Mouse (Mus musculus) intestine, embryonic 16.5 days (tissue): ENCODE results near the gene Plcd1. TPM values are rescaled to one million over a fixed set of nuclear protein-coding genes. Genes with fewer than 3 reads are reported as not detected.
A peak's percentile ranks its signal among the peaks of the same experiment; 100 is the strongest.

Experiments
- ATAC-seq: fragments of 200-750 bp; cut with Nextera tagmentation; 2 replicates; pipeline ENCODE4 v1.8.0; 2017; ENCODE audit warnings: moderate TSS enrichment, moderate library complexity
- H3K27ac ChIP-seq: fragments of 300-500 bp; sonication (generic); 2 replicates; pipeline ENCODE4 v1.5.1; 2014; ENCODE audit warnings: mild to moderate bottlenecking, low read length
- H3K27me3 ChIP-seq: fragments of 300-500 bp; sonication (generic); replicated peaks from 2 replicates; pipeline ENCODE4 v1.6.1; 2014; ENCODE audit warnings: low read length, control low read depth, mixed read lengths; ENCODE audit not compliant: control insufficient read depth, insufficient read depth
- H3K36me3 ChIP-seq: fragments of 300-500 bp; sonication (generic); 2 replicates; pipeline ENCODE4 v1.6.1; 2014; ENCODE audit warnings: low read length, control low read depth; ENCODE audit not compliant: control insufficient read depth, insufficient read depth
- H3K4me1 ChIP-seq: fragments of 300-500 bp; sonication (generic); 2 replicates; pipeline ENCODE4 v1.6.1; 2014; ENCODE audit warnings: low read length, control low read depth, mixed read lengths; ENCODE audit not compliant: control insufficient read depth, insufficient read depth
- H3K4me2 ChIP-seq: fragments of 300-500 bp; sonication (generic); 2 replicates; pipeline ENCODE4 v1.6.1; 2014; ENCODE audit warnings: low read depth, low read length, control low read depth
- H3K4me3 ChIP-seq: fragments of 300-500 bp; sonication (generic); 2 replicates; pipeline ENCODE4 v1.5.1; 2014; ENCODE audit warnings: mild to moderate bottlenecking, low read length
- H3K9ac ChIP-seq: fragments of 300-500 bp; sonication (generic); 2 replicates; pipeline ENCODE4 v1.6.1; 2014; ENCODE audit warnings: low read depth, low read length
- H3K9me3 ChIP-seq: fragments of 300-500 bp; sonication (generic); 2 replicates; pipeline ENCODE4 v1.6.1; 2016; ENCODE audit warnings: low read length, control low read depth; ENCODE audit not compliant: control insufficient read depth
- WGBS: fragments of 180-500 bp; shearing (Covaris S2); extraction: QIAGEN DNeasy Blood & Tissue Kit; methylation state at CpG from one replicate; pipeline ENCODE4 v1.1.7; 2014; 5-methylcytosine and 5-hydroxymethylcytosine counted together
- polyA plus RNA-seq: library from polyadenylated mRNA; unstranded; fragments of >200 nt; fragmentation: Nextera tagmentation; extraction: Ambion mirVana; gene quantifications from 2 replicates; pipeline ENCODE4 v1.2.1, GENCODE M21; 2015

Gene Plcd1
- polyA plus RNA-seq, 1 experiment from 2014 or later: 17.3 TPM

GRCm38 (mm10) chr9:119031772-119032171 lies 61.5 kb downstream of the Plcd1 start:
- peak overlapping the region; percentile 19; the same call in 1 of the 2 replicates for H3K27ac ChIP-seq
- no peaks in the 10 kb centered on the region for H3K27me3 ChIP-seq
- ATAC-seq: no peak
- no peak overlapping the region for H3K4me3 ChIP-seq
- no peaks in the 10 kb centered on the region for H3K4me1 ChIP-seq
- peaks cover 4% of the 10 kb centered on the region for H3K36me3 ChIP-seq
- H3K9me3 ChIP-seq: no peaks in the 10 kb centered on the region
- H3K9ac ChIP-seq: no peak overlapping the region
- WGBS: 75% methylated on average over 14 of the region's 14 CpGs
- no peak overlapping the region for H3K4me2 ChIP-seq

GRCm38 (mm10) chr9:119031038-119031437 lies 62.3 kb downstream of the Plcd1 start:
- no peak for ATAC-seq
- no peaks in the 10 kb centered on the region for H3K4me1 ChIP-seq
- no peak overlapping the region for H3K4me3 ChIP-seq
- H3K4me2 ChIP-seq: no peak overlapping the region
- H3K9me3 ChIP-seq: no peaks in the 10 kb centered on the region
- H3K9ac ChIP-seq: no peak overlapping the region
- 84% methylated on average over 4 of the region's 4 CpGs for WGBS
- H3K27ac ChIP-seq: no peak overlapping the region
- peaks cover 4% of the 10 kb centered on the region for H3K36me3 ChIP-seq
- H3K27me3 ChIP-seq: no peaks in the 10 kb centered on the region

GRCm38 (mm10) chr9:119029568-119029967 lies 63.7 kb downstream of the Plcd1 start:
- Histone ChIP-seq H3K4me1 (peaks cover under 1% of the 10 kb centered on the region), H3K36me3 (peaks cover 4% of the 10 kb centered on the region)
- peak; percentile 54; the same call in 1 of the 2 replicates for ATAC-seq

GRCm38 (mm10) chr9:119028226-119029195 lies 64.8 kb downstream of the Plcd1 start:
- no peak overlapping the region for H3K9ac ChIP-seq
- WGBS: 95% methylated on average over 27 of the region's 27 CpGs
- no peak overlapping the region for H3K4me2 ChIP-seq
- ATAC-seq: no peak
- peaks cover 2% of the 10 kb centered on the region for H3K4me1 ChIP-seq
- H3K36me3 ChIP-seq: no peaks in the 10 kb centered on the region; the same call in 1 of the 2 replicates
- H3K9me3 ChIP-seq: no peaks in the 10 kb centered on the region
- no peak overlapping the region for H3K27ac ChIP-seq
- no peaks in the 10 kb centered on the region for H3K27me3 ChIP-seq
- H3K4me3 ChIP-seq: no peak overlapping the region

More at GRCm38 (mm10) chr9:119029568-119029967, 63.7 kb downstream of the Plcd1 start:
- Histone ChIP-seq H3K9me3 (no peaks in the 10 kb centered on the region), H3K9ac (no peak overlapping the region), H3K4me2 (no peak overlapping the region), H3K27me3 (no peaks in the 10 kb centered on the region), H3K27ac (no peak overlapping the region), H3K4me3 (no peak overlapping the region)
- 58% methylated on average over 7 of the region's 7 CpGs for WGBS

GRCm38 (mm10) chr9:119027337-119027736 lies 66.0 kb downstream of the Plcd1 start:
- H3K27me3 ChIP-seq: no peaks in the 10 kb centered on the region
- no peaks in the 10 kb centered on the region; the same call in 1 of the 2 replicates for H3K36me3 ChIP-seq
- no peak overlapping the region for H3K4me3 ChIP-seq
- WGBS: 91% methylated on average over 7 of the region's 7 CpGs
- no peaks in the 10 kb centered on the region for H3K9me3 ChIP-seq
- H3K27ac ChIP-seq: no peak overlapping the region
- H3K4me1 ChIP-seq: peaks cover 2% of the 10 kb centered on the region
- ATAC-seq: no peak
- no peak overlapping the region for H3K9ac ChIP-seq
- no peak overlapping the region for H3K4me2 ChIP-seq

GRCm38 (mm10) chr9:119025832-119026331 lies 67.4 kb downstream of the Plcd1 start:
- H3K27me3 ChIP-seq: no peaks in the 10 kb centered on the region
- H3K9ac ChIP-seq: no peak overlapping the region
- peaks cover 2% of the 10 kb centered on the region for H3K4me1 ChIP-seq
- no peaks in the 10 kb centered on the region; the same call in 1 of the 2 replicates for H3K36me3 ChIP-seq
- no peak overlapping the region for H3K4me2 ChIP-seq
- H3K27ac ChIP-seq: no peak overlapping the region
- WGBS: 89% methylated on average over 7 of the region's 7 CpGs
- no peaks in the 10 kb centered on the region for H3K9me3 ChIP-seq
- peak; percentile 32; the same call in 1 of the 2 replicates for ATAC-seq
- no peak overlapping the region for H3K4me3 ChIP-seq

- no peak for ATAC-seq
- peak overlapping the region; percentile 39; the same call in 1 of the 2 replicates for H3K27ac ChIP-seq
Observed at GRCm38 (mm10) chr9:119025263-119025662, 68.0 kb downstream of the Plcd1 start.

GRCm38 (mm10) chr9:119021731-119022130 lies 71.6 kb downstream of the Plcd1 start:
- Histone ChIP-seq H3K27ac (no peak overlapping the region), H3K9ac (no peak overlapping the region), H3K27me3 (no peaks in the 10 kb centered on the region), H3K4me2 (no peak overlapping the region), H3K4me1 (peaks cover 8% of the 10 kb centered on the region), H3K9me3 (no peaks in the 10 kb centered on the region), H3K4me3 (no peak overlapping the region), H3K36me3 (no peaks in the 10 kb centered on the region)
- ATAC-seq: no peak
- WGBS: 69% methylated on average over 7 of the region's 7 CpGs

More at GRCm38 (mm10) chr9:119025263-119025662, 68.0 kb downstream of the Plcd1 start:
- no peaks in the 10 kb centered on the region; the same call in 1 of the 2 replicates for H3K36me3 ChIP-seq
- WGBS: 71% methylated on average over 6 of the region's 6 CpGs
- peaks cover 8% of the 10 kb centered on the region for H3K4me1 ChIP-seq
- H3K9me3 ChIP-seq: no peaks in the 10 kb centered on the region
- H3K4me2 ChIP-seq: no peak overlapping the region
- H3K27me3 ChIP-seq: no peaks in the 10 kb centered on the region
- H3K4me3 ChIP-seq: no peak overlapping the region
- no peak overlapping the region for H3K9ac ChIP-seq
